Mouse (Mus musculus) kidney, adult 2 months (tissue): ENCODE measurements at regions not wholly inside any gene's neighbourhood (a gene's known extent, or its start where the extent isn't known, plus 50 kb on each side); places are given as distances from the start of the nearest gene placed in this dataset.

ENCODE experiments used
- CTCF ChIP-seq: fragments of 200-500 bp; conservative IDR thresholded peaks from 2 replicates; pipeline ENCODE4 v1.5.1; 2011; ENCODE audit warnings: low read depth, mild to moderate bottlenecking, control low read depth, low read length, moderate library complexity, mixed read lengths; ENCODE audit not compliant: insufficient read depth, insufficient read length
- POLR2A ChIP-seq: fragments of 200-500 bp; IDR thresholded peaks from one replicate; pipeline ENCODE4 v1.6.1; 2011; ENCODE audit warnings: low read depth, low read length, control low read depth

GRCm38 (mm10) chr2:51730805-51731204, 103.5 kb downstream of the Tas2r134 start:
- TF ChIP-seq POLR2A (no peak), CTCF (no peak)
